Mouse (Mus musculus): ENCODE data around the gene Iqschfp. TPM values are rescaled to one million over a fixed set of nuclear protein-coding genes. Genes with fewer than 3 reads are reported as not detected.

Iqschfp gene
- polyA plus RNA-seq, 1 experiment from 2014 or later = not detected

GRCm38 (mm10) chr3:68508629-68509028, 616.6 kb downstream of the Iqschfp start:
- Histone ChIP-seq H3K27ac (ENCODE audit: low read length) (peak overlapping the region; percentile 25; the same call in 1 of the 2 replicates), H3K27me3 (ENCODE audit: control insufficient read depth, insufficient read depth, low read depth, low read length) (no peaks in the 10 kb centered on the region), H3K9ac (ENCODE audit: low read depth, low read length) (no peak overlapping the region), H3K36me3 (ENCODE audit: control insufficient read depth, insufficient read depth) (no peaks in the 10 kb centered on the region), H3K4me1 (ENCODE audit: control insufficient read depth, low read depth, low read length) (peaks cover 22% of the 10 kb centered on the region), H3K4me3 (ENCODE audit: low read depth, low read length) (no peak overlapping the region), H3K4me2 (ENCODE audit: low read depth, low read length) (no peak overlapping the region), H3K9me3 (replicated peaks; ENCODE audit: control insufficient read depth, low read length) (no peaks in the 10 kb centered on the region)
- peak; percentile 68 for ATAC-seq (ENCODE audit: low read depth)
- 12% methylated on average over 6 of the region's 6 CpGs for WGBS (ENCODE audit: insufficient replicate concordance)

- H3K9ac ChIP-seq (ENCODE audit: low read depth, low read length) = no peak overlapping the region
- H3K9me3 ChIP-seq (replicated peaks; ENCODE audit: control insufficient read depth, low read length) = no peaks in the 10 kb centered on the region
- H3K27ac ChIP-seq (ENCODE audit: low read length) = peak overlapping the region; percentile 29; the same call in 1 of the 2 replicates
- no peak overlapping the region for H3K4me3 ChIP-seq (ENCODE audit: low read depth, low read length)
- H3K27me3 ChIP-seq (ENCODE audit: control insufficient read depth, insufficient read depth, low read depth, low read length) = no peaks in the 10 kb centered on the region
- peak overlapping the region; percentile 44 for H3K4me2 ChIP-seq (ENCODE audit: low read depth, low read length)
- 18% methylated on average over 5 of the region's 5 CpGs for WGBS (ENCODE audit: insufficient replicate concordance)
- no peaks in the 10 kb centered on the region for H3K36me3 ChIP-seq (ENCODE audit: control insufficient read depth, insufficient read depth)
- peak; percentile 88 for ATAC-seq (ENCODE audit: low read depth)
- peaks cover 22% of the 10 kb centered on the region for H3K4me1 ChIP-seq (ENCODE audit: control insufficient read depth, low read depth, low read length)
Measured at GRCm38 (mm10) chr3:68510872-68511271, 618.8 kb downstream of the Iqschfp start.

GRCm38 (mm10) chr3:68511744-68512143, 619.7 kb downstream of the Iqschfp start:
- Histone ChIP-seq H3K4me2 (ENCODE audit: low read depth, low read length) (no peak overlapping the region), H3K9me3 (replicated peaks; ENCODE audit: control insufficient read depth, low read length) (no peaks in the 10 kb centered on the region), H3K9ac (ENCODE audit: low read depth, low read length) (no peak overlapping the region), H3K27ac (ENCODE audit: low read length) (no peak overlapping the region), H3K36me3 (ENCODE audit: control insufficient read depth, insufficient read depth) (no peaks in the 10 kb centered on the region), H3K4me1 (ENCODE audit: control insufficient read depth, low read depth, low read length) (peaks cover 22% of the 10 kb centered on the region), H3K4me3 (ENCODE audit: low read depth, low read length) (no peak overlapping the region), H3K27me3 (ENCODE audit: control insufficient read depth, insufficient read depth, low read depth, low read length) (no peaks in the 10 kb centered on the region)
- no peak for ATAC-seq (ENCODE audit: low read depth)
- 60% methylated on average over 4 of the region's 4 CpGs for WGBS (ENCODE audit: insufficient replicate concordance)

DNA sequence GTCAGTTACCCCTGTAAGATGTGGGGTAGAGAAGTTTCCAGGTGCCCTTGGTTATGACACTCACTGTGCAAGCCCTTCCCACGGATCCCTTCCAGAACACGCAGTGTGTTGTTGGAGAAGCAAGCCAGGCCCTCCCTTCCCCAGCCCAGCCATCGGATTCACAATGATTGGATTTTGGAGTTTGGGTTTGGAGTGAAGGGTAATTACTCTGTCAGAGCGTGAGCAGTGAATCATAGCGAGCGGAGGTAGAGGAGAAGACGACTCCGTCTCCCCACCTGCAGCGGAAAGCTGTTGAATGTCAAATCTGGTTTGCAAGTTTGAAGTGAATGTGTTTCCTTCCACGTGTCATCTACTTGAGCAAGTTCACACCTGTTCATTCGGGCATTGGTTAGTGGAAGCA, 620.3 kb downstream of the Iqschfp start:
- no peak for ATAC-seq (ENCODE audit: low read depth)
- WGBS (ENCODE audit: insufficient replicate concordance) = 84% methylated on average over 11 of the region's 11 CpGs
- peaks cover 22% of the 10 kb centered on the region for H3K4me1 ChIP-seq (ENCODE audit: control insufficient read depth, low read depth, low read length)

DNA sequence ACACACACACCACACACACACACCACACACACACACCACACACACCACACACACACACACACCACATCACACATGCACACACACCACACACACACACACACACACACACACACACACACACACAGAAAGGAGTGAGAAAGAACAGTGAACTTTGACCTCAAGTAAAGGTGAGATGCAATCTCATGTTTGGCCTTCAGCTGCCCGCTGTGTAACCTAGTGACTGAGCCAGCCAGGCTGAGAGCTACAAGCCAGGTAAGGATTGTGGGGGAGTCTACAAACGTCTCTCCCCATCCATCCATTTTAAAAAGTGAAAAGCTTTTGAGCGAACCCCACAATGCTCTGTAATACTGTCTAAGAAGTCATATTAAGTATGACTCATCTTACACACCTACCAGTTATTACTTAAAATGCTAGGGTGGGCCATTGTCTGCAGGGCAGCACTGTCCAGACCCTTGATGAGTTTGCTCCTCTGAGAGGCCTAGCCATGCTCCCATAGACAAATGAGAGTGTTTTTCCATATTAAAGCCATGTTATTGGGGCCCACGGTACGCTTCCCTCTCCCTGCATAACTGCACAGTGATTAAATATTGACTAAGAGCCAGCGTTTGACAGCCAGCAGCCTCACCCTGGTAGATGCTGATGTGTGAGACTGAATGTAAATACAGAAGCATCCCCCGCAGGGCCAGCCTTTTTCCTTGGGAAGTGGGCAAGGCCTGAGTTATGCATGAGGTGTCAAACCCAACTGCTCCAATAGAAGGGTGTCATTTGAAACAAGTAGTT, 621.5 kb downstream of the Iqschfp start:
- Histone ChIP-seq H3K4me3 (ENCODE audit: low read depth, low read length) (no peak overlapping the region), H3K9me3 (replicated peaks; ENCODE audit: control insufficient read depth, low read length) (no peaks in the 10 kb centered on the region), H3K9ac (ENCODE audit: low read depth, low read length) (no peak overlapping the region), H3K4me1 (ENCODE audit: control insufficient read depth, low read depth, low read length) (peaks cover 20% of the 10 kb centered on the region), H3K4me2 (ENCODE audit: low read depth, low read length) (no peak overlapping the region), H3K27me3 (ENCODE audit: control insufficient read depth, insufficient read depth, low read depth, low read length) (no peaks in the 10 kb centered on the region), H3K27ac (ENCODE audit: low read length) (no peak overlapping the region), H3K36me3 (ENCODE audit: control insufficient read depth, insufficient read depth) (no peaks in the 10 kb centered on the region)
- no peak for ATAC-seq (ENCODE audit: low read depth)
- 61% methylated on average over 7 of the region's 7 CpGs for WGBS (ENCODE audit: insufficient replicate concordance)

More for the DNA sequence above, 620.3 kb downstream of the Iqschfp start:
- no peaks in the 10 kb centered on the region for H3K27me3 ChIP-seq (ENCODE audit: control insufficient read depth, insufficient read depth, low read depth, low read length)
- H3K9me3 ChIP-seq (replicated peaks; ENCODE audit: control insufficient read depth, low read length) = no peaks in the 10 kb centered on the region
- H3K27ac ChIP-seq (ENCODE audit: low read length) = no peak overlapping the region
- H3K4me3 ChIP-seq (ENCODE audit: low read depth, low read length) = no peak overlapping the region
- no peaks in the 10 kb centered on the region for H3K36me3 ChIP-seq (ENCODE audit: control insufficient read depth, insufficient read depth)
- H3K4me2 ChIP-seq (ENCODE audit: low read depth, low read length) = no peak overlapping the region
- H3K9ac ChIP-seq (ENCODE audit: low read depth, low read length) = no peak overlapping the region

GRCm38 (mm10) chr3:68514120-68514497, 622.1 kb downstream of the Iqschfp start:
- Histone ChIP-seq H3K4me2 (ENCODE audit: low read depth, low read length) (no peak overlapping the region), H3K4me1 (ENCODE audit: control insufficient read depth, low read depth, low read length) (peaks cover 14% of the 10 kb centered on the region), H3K27ac (ENCODE audit: low read length) (no peak overlapping the region), H3K4me3 (ENCODE audit: low read depth, low read length) (no peak overlapping the region), H3K27me3 (ENCODE audit: control insufficient read depth, insufficient read depth, low read depth, low read length) (no peaks in the 10 kb centered on the region), H3K36me3 (ENCODE audit: control insufficient read depth, insufficient read depth) (no peaks in the 10 kb centered on the region), H3K9ac (ENCODE audit: low read depth, low read length) (no peak overlapping the region), H3K9me3 (replicated peaks; ENCODE audit: control insufficient read depth, low read length) (no peaks in the 10 kb centered on the region)
- no peak for ATAC-seq (ENCODE audit: low read depth)
- WGBS (ENCODE audit: insufficient replicate concordance) = 78% methylated on average over 3 of the region's 3 CpGs

- ATAC-seq (ENCODE audit: low read depth) = no peak
- 74% methylated on average over 3 of the region's 3 CpGs for WGBS (ENCODE audit: insufficient replicate concordance)
- Histone ChIP-seq H3K9ac (ENCODE audit: low read depth, low read length) (no peak overlapping the region), H3K4me2 (ENCODE audit: low read depth, low read length) (no peak overlapping the region), H3K36me3 (ENCODE audit: control insufficient read depth, insufficient read depth) (no peaks in the 10 kb centered on the region), H3K27ac (ENCODE audit: low read length) (no peak overlapping the region), H3K4me1 (ENCODE audit: control insufficient read depth, low read depth, low read length) (peaks cover 11% of the 10 kb centered on the region), H3K4me3 (ENCODE audit: low read depth, low read length) (no peak overlapping the region), H3K9me3 (replicated peaks; ENCODE audit: control insufficient read depth, low read length) (no peaks in the 10 kb centered on the region), H3K27me3 (ENCODE audit: control insufficient read depth, insufficient read depth, low read depth, low read length) (no peaks in the 10 kb centered on the region)
Measured at GRCm38 (mm10) chr3:68514717-68515116, 622.7 kb downstream of the Iqschfp start.

DNA sequence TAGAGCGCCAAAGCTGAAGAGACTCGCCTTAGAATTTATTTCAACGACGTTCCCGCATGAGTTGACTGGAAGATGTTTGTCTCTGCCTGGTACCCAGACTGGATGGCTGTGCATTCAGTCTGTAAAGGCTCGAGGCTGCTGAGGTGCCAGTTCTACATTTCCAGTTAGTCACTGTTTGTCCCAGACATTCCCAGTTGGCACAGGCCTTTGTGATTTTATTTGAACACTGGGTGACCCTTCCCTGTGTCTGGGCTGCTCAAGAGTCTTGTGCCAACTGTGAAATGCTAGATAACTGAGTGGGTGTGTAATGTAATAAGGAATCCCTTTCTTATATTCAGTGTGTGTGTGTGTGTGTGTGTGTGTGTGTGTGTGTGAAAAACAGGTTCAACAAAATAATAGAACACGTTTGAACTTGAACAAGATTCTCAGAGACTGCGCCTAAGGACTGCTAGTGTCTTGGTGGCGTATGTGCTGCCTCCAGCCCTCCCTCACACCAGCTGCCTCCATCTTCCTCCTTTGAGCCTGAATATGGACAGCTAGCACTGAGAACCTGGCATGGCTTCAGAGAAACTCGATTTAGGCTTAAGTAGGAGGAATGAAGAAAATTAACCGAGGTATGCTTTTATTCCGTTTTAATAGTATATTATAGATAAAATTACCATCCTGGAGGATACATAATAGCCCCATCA, 624.5 kb downstream of the Iqschfp start:
- H3K36me3 ChIP-seq (ENCODE audit: control insufficient read depth, insufficient read depth) = no peaks in the 10 kb centered on the region
- no peak overlapping the region for H3K4me2 ChIP-seq (ENCODE audit: low read depth, low read length)
- H3K27ac ChIP-seq (ENCODE audit: low read length) = no peak overlapping the region
- no peak for ATAC-seq (ENCODE audit: low read depth)
- no peaks in the 10 kb centered on the region for H3K9me3 ChIP-seq (replicated peaks; ENCODE audit: control insufficient read depth, low read length)
- WGBS (ENCODE audit: insufficient replicate concordance) = 81% methylated on average over 12 of the region's 12 CpGs
- no peak overlapping the region for H3K4me3 ChIP-seq (ENCODE audit: low read depth, low read length)
- H3K27me3 ChIP-seq (ENCODE audit: control insufficient read depth, insufficient read depth, low read depth, low read length) = no peaks in the 10 kb centered on the region
- H3K9ac ChIP-seq (ENCODE audit: low read depth, low read length) = no peak overlapping the region
- H3K4me1 ChIP-seq (ENCODE audit: control insufficient read depth, low read depth, low read length) = peaks cover 3% of the 10 kb centered on the region

- Histone ChIP-seq H3K36me3 (ENCODE audit: control insufficient read depth, insufficient read depth) (no peaks in the 10 kb centered on the region), H3K27me3 (ENCODE audit: control insufficient read depth, insufficient read depth, low read depth, low read length) (no peaks in the 10 kb centered on the region), H3K9ac (ENCODE audit: low read depth, low read length) (no peak overlapping the region), H3K27ac (ENCODE audit: low read length) (no peak overlapping the region), H3K4me1 (ENCODE audit: control insufficient read depth, low read depth, low read length) (no peaks in the 10 kb centered on the region), H3K9me3 (replicated peaks; ENCODE audit: control insufficient read depth, low read length) (no peaks in the 10 kb centered on the region), H3K4me2 (ENCODE audit: low read depth, low read length) (no peak overlapping the region), H3K4me3 (ENCODE audit: low read depth, low read length) (no peak overlapping the region)
- 68% methylated on average over 7 of the region's 7 CpGs for WGBS (ENCODE audit: insufficient replicate concordance)
- no peak for ATAC-seq (ENCODE audit: low read depth)
Measured at GRCm38 (mm10) chr3:68517236-68517635, 625.2 kb downstream of the Iqschfp start.
